Mouse (Mus musculus) limb, embryonic 11.5 days (tissue): ENCODE data around the gene Efemp1. TPM values are rescaled to one million over a fixed set of nuclear protein-coding genes. Genes with fewer than 3 reads are reported as not detected.

ENCODE experiments used
- ATAC-seq: fragments of 200-750 bp; cut with Nextera tagmentation; 2 replicates; pipeline ENCODE4 v1.8.0; 2017; ENCODE audit warnings: low read depth; ENCODE audit not compliant: insufficient number of reproducible peaks, low FRiP score, low TSS enrichment
- DNase-seq: peaks from one replicate; pipeline ENCODE4 v3.0.0-alpha.2; 2015; ENCODE audit warnings: low spot score
- H3K27ac ChIP-seq: fragments of 300-500 bp; sonication (generic); replicated peaks from 2 replicates; pipeline ENCODE4 v1.5.1; 2014; ENCODE audit warnings: low read depth, mild to moderate bottlenecking, low read length
- H3K27me3 ChIP-seq: fragments of 300-500 bp; sonication (generic); 2 replicates; pipeline ENCODE4 v1.6.1; 2014; ENCODE audit warnings: mild to moderate bottlenecking, low read length, mixed read lengths; ENCODE audit not compliant: control insufficient read depth, insufficient read depth
- H3K36me3 ChIP-seq: fragments of 300-500 bp; sonication (generic); 2 replicates; pipeline ENCODE4 v1.6.1; 2014; ENCODE audit warnings: mild to moderate bottlenecking, low read length, moderate library complexity, mixed read lengths; ENCODE audit not compliant: control insufficient read depth, insufficient read depth
- H3K4me1 ChIP-seq: fragments of 300-500 bp; sonication (generic); 2 replicates; pipeline ENCODE4 v1.6.1; 2014; ENCODE audit warnings: low read length, mixed read lengths; ENCODE audit not compliant: control insufficient read depth, insufficient read depth
- H3K4me2 ChIP-seq: fragments of 300-500 bp; sonication (generic); 2 replicates; pipeline ENCODE4 v1.6.1; 2014; ENCODE audit warnings: low read depth, mild to moderate bottlenecking, moderate library complexity; ENCODE audit not compliant: severe bottlenecking
- H3K4me3 ChIP-seq: fragments of 300-500 bp; sonication (generic); 2 replicates; pipeline ENCODE4 v1.5.1; 2014; ENCODE audit warnings: low read depth, low read length
- H3K9ac ChIP-seq: fragments of 300-500 bp; sonication (generic); 2 replicates; pipeline ENCODE4 v1.6.1; 2014; ENCODE audit warnings: mild to moderate bottlenecking, low read length
- H3K9me3 ChIP-seq: fragments of 300-500 bp; sonication (generic); 2 replicates; pipeline ENCODE4 v1.6.1; 2016; ENCODE audit warnings: low read length; ENCODE audit not compliant: control insufficient read depth
- WGBS: fragments of 180-500 bp; shearing (Covaris S2); extraction: QIAGEN DNeasy Blood & Tissue Kit; methylation state at CpG from one replicate; pipeline ENCODE4 v1.1.7; 2014; 5-methylcytosine and 5-hydroxymethylcytosine counted together
- polyA plus RNA-seq: library from polyadenylated mRNA; unstranded; fragments of >200 nt; fragmentation: Nextera tagmentation; extraction: Ambion mirVana; gene quantifications from 2 replicates; pipeline ENCODE4 v1.2.1, GENCODE M21; 2014

Gene Efemp1
- polyA plus RNA-seq, 1 experiment from 2014 or later = 12.7 TPM

DNA sequence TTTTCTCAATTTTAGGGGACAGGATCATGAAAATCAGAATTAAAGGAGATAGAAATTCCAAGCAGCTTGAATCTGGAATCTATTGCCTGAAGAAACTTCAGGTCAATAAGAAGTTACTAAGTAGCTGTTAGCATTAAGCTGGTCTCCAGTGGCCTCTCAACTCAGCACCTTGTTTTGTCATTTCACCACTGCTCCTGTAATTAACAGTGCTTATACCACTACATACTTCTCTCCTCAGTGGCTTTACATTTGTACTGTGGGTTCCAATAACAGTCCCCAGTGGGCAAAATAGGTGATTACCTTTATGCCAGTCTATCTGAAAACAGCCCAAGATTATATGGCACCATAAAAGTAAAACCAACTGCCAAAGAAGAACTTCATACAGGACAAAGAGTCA, 102.3 kb downstream of the Efemp1 start:
- Histone ChIP-seq H3K4me3 (no peak overlapping the region), H3K4me1 (no peaks in the 10 kb centered on the region), H3K27me3 (no peaks in the 10 kb centered on the region), H3K9me3 (no peaks in the 10 kb centered on the region), H3K4me2 (no peak overlapping the region), H3K27ac (no peak overlapping the region), H3K9ac (no peak overlapping the region), H3K36me3 (no peaks in the 10 kb centered on the region)
- DNase-seq (no peak), ATAC-seq (no peak)

DNA sequence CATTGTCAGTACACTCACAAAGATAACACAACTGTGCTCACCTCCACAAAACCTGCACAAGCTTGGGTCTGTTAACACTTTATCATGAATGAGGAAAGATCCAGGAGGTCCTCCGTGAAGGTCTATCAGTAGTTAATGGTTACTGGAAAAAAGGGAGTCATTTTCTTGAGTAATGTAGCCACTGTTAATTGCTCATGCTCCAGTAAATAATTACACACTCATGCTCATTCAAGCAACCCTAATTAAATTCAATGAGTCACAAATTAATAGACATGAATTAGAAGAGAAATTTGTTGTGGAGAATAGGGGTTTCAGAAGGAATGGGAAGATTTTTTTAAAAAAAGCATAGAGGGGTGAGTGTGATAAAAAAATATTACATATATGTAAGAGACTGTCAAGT, 108.4 kb downstream of the Efemp1 start:
- 91% methylated on average over 1 of the region's 1 CpGs for WGBS
- no peak overlapping the region for H3K4me2 ChIP-seq
- H3K4me3 ChIP-seq = no peak overlapping the region
- no peaks in the 10 kb centered on the region for H3K27me3 ChIP-seq
- no peaks in the 10 kb centered on the region for H3K4me1 ChIP-seq
- H3K9ac ChIP-seq = no peak overlapping the region
- no peaks in the 10 kb centered on the region for H3K9me3 ChIP-seq
- no peak overlapping the region for H3K27ac ChIP-seq
- no peak for DNase-seq
- no peak for ATAC-seq
- H3K36me3 ChIP-seq = no peaks in the 10 kb centered on the region
